Mouse (Mus musculus) bone marrow macrophage, adult 2 months (primary cell): ENCODE data around the gene Atp6v0d1. TPM values are rescaled to one million over a fixed set of nuclear protein-coding genes. Genes with fewer than 3 reads are reported as not detected.

ENCODE experiments used
- H3K27ac ChIP-seq: 2 replicates; pipeline ENCODE4 v1.5.1; 2012; ENCODE audit warnings: low read depth, low read length; ENCODE audit not compliant: insufficient read depth
- H3K4me1 ChIP-seq: 2 replicates; pipeline ENCODE4 v1.6.1; 2012; ENCODE audit warnings: low read length; ENCODE audit not compliant: control insufficient read depth, insufficient read depth
- H3K4me3 ChIP-seq: 2 replicates; pipeline ENCODE4 v1.5.1; 2012; ENCODE audit warnings: mild to moderate bottlenecking, low read length, moderate library complexity; ENCODE audit not compliant: insufficient read depth
- CTCF ChIP-seq: IDR thresholded peaks from 2 replicates; pipeline ENCODE4 v1.5.1; 2012; ENCODE audit warnings: low read depth, mild to moderate bottlenecking, low read length, moderate library complexity
- POLR2A ChIP-seq: IDR thresholded peaks from 2 replicates; pipeline ENCODE4 v1.6.1; 2012; ENCODE audit warnings: mild to moderate bottlenecking, low read depth, low read length, borderline replicate concordance
- polyA plus RNA-seq: library from polyadenylated mRNA; stranded (reverse); fragments of >200 nt; gene quantifications from 2 replicates; pipeline ENCODE4 v1.2.4, GENCODE M21; 2012; ENCODE audit not compliant: missing spikeins, insufficient read depth, insufficient read length

Gene Atp6v0d1
- polyA plus RNA-seq, 1 experiment: 186 TPM

- TF ChIP-seq POLR2A (no peak), CTCF (no peak)
- no peak overlapping the region for H3K27ac ChIP-seq
- no peak overlapping the region for H3K4me3 ChIP-seq
- no peaks in the 10 kb centered on the region for H3K4me1 ChIP-seq
These were observed 76.6 kb downstream of the Atp6v0d1 start for GRCm38 (mm10) chr8:105489281-105489680.

- H3K27ac ChIP-seq: no peak overlapping the region
- H3K4me1 ChIP-seq: no peaks in the 10 kb centered on the region
- no peak overlapping the region for H3K4me3 ChIP-seq
- TF ChIP-seq CTCF (no peak), POLR2A (no peak)
These were observed 77.8 kb downstream of the Atp6v0d1 start for GRCm38 (mm10) chr8:105488082-105488481.

DNA sequence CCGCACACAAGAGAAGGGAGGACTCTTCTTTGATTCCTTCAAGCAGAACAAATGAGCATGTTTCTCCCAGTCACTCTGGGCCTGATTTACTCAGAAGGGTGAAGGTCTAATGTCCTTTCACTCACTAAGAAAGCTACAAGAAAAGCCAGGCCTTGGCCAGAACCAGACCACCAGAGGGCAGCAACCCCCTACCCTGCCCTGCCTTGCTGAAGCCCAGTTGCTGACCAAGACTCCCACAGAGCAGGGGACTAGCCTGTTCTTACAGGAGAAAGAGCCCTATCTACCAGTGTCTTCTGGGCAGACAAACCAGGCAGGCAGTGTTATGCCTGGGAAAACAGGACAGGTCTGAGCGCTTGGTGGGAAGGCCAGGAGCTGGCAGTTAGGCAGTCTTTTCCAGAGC lies 81.5 kb downstream of the Atp6v0d1 start:
- H3K4me3 ChIP-seq: no peak overlapping the region
- no peak overlapping the region for H3K27ac ChIP-seq
- no peaks in the 10 kb centered on the region for H3K4me1 ChIP-seq
- TF ChIP-seq POLR2A (no peak), CTCF (peak; percentile 38; the same call in 1 of the 2 replicates)

DNA sequence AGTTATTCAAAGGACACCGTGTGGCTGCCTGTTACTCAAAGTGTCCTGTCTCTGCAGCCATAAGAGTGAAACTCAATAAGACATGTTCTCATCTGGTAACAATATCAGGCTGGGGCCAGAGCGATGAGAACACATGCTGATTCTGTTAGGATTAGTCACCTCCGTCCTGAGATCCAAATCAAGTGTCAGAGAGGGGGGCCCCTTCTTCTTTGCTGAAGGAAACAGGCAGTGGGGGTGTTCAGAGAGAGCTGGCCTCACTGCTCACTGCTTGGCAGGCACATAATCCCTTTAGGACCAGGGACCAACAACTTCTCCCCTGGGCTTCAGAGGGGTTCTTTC lies 81.8 kb downstream of the Atp6v0d1 start:
- Histone ChIP-seq H3K4me3 (no peak overlapping the region), H3K27ac (no peak overlapping the region), H3K4me1 (no peaks in the 10 kb centered on the region)
- TF ChIP-seq CTCF (no peak), POLR2A (no peak)

GRCm38 (mm10) chr8:105483212-105484029 lies 82.4 kb downstream of the Atp6v0d1 start:
- TF ChIP-seq POLR2A (no peak), CTCF (no peak)
- Histone ChIP-seq H3K4me3 (no peak overlapping the region), H3K27ac (no peak overlapping the region), H3K4me1 (no peaks in the 10 kb centered on the region)

DNA sequence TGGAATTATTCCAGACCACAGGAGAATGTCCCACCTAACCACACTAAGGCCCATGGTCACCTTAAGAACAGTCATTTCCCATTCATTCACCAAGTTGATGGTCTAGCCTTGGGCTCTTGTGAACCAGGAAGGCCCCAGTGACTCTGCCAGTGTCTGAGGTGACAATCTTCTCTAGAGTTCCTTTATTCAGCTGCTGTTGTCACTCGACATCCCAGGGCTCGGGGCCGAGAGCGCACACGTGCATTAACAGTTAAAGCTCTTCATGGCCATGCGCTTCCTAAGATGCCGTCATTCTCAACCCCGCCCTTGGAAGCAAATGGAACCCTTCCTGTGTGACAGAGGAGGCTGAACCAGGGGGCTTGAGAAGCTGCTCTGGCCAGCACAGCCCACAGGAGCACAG lies 83.7 kb downstream of the Atp6v0d1 start:
- no peak overlapping the region for H3K4me3 ChIP-seq
- no peak overlapping the region for H3K27ac ChIP-seq
- no peak for TF ChIP-seq CTCF
- no peak for TF ChIP-seq POLR2A
- H3K4me1 ChIP-seq: no peaks in the 10 kb centered on the region

DNA sequence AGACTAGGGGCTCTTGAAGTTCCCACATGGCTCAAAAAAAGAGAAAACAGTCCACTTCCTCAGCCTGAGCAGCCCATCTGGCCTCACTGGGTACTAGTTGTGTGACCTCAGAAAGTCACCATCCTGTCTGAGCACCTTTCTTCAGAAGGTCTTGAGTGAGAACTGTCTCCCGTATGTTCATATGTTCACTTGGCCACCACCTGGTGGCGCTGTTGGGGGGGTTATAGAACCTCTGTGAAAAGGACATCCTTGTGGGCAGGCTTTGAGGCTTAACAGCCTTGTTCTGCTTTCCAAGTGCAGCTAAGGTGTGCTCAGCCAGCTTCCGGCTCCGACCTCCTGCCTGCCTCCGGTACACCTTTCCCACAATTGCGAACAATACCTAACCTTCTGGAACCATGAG lies 84.4 kb downstream of the Atp6v0d1 start:
- no peaks in the 10 kb centered on the region for H3K4me1 ChIP-seq
- no peak overlapping the region for H3K27ac ChIP-seq
- H3K4me3 ChIP-seq: no peak overlapping the region
- peak; percentile 85 for TF ChIP-seq CTCF
- no peak for TF ChIP-seq POLR2A

DNA sequence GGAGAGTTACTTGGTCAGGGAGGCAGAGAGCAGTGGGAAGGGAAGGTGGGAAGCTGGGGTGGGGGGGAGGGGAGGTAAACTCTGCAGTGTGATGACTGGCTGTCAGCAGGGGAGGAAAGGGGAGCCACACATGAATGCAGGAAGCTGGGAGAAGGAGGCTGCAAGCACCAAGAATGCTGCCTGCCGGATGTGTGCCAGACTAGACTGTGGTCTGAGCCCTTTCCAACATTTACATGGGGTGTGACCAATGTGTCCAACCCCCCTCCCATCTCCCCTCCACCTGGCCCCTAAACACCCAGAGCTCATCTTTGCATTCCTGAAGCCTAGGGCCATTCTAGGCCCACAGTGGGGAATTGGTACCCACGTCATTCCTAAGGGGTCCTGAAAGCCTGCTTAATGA lies 84.8 kb downstream of the Atp6v0d1 start:
- Histone ChIP-seq H3K4me3 (no peak overlapping the region), H3K27ac (no peak overlapping the region), H3K4me1 (no peaks in the 10 kb centered on the region)
- TF ChIP-seq CTCF (no peak), POLR2A (no peak)

DNA sequence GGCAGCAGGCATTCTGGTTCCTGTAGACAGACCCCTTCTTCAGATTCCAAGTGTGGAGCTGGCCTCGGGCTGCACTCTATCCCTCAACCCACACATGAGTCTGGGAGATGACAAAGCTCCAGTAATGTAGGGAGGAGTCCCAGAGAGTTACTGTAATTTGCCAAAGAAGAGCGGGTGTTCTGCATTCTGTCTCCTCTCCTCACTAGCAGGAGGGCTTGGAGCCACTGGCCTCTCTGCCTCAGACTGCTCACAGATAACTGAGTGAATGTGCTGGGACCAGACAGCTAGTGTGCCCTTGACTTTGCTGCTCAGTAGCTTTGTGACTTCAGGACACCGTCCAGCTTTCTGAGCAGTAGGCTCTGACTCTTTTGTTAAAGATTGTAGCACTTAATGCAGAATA lies 88.1 kb downstream of the Atp6v0d1 start:
- H3K27ac ChIP-seq: no peak overlapping the region
- TF ChIP-seq CTCF (no peak), POLR2A (no peak)

GRCm38 (mm10) chr8:105476628-105477413 lies 89.0 kb downstream of the Atp6v0d1 start:
- Histone ChIP-seq H3K4me1 (no peaks in the 10 kb centered on the region; the same call in 1 of the 2 replicates), H3K4me3 (no peak overlapping the region), H3K27ac (no peak overlapping the region)
- TF ChIP-seq CTCF (peak; percentile 64; the same call in 1 of the 2 replicates), POLR2A (no peak)

More for the DNA sequence above, 88.1 kb downstream of the Atp6v0d1 start:
- no peak overlapping the region for H3K4me3 ChIP-seq
- no peaks in the 10 kb centered on the region for H3K4me1 ChIP-seq
